Mouse (Mus musculus): ENCODE measurements around the gene Ptcd1.

DNA sequence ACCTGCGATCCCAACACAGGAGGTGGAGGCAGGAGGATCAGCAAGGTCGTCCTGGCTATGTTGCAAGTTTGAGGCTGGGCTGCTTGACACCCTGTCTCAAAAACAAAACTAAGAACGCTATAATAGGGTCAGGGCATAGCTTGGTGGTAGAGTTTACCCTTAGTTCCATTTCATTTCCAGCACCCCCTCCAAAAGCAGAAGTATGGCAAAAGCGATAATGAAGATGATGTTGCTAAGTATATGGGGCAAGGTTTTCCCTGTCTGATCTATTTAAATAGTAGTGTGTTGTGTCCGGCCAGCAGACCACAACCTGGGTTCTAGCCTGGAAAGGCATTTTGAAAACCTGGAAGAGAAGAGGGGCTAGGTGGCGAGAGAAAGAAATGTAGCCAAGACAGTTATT, 41.0 kb upstream of the Ptcd1 start:
- no peak for TF ChIP-seq HCFC1 (IDR thresholded peaks at IDR 0.05; ENCODE audit: borderline replicate concordance, insufficient read depth, low read length)
- TF ChIP-seq CHD2 (IDR thresholded peaks at IDR 0.05; ENCODE audit: low read depth, low read length), result no peak
- TF ChIP-seq ZNF384 (IDR thresholded peaks at IDR 0.05; ENCODE audit: low read depth, low read length), result no peak
- no peak for TF ChIP-seq MAFK (IDR thresholded peaks at IDR 0.05; ENCODE audit: insufficient read depth, low read depth, low read length)
